Mouse (Mus musculus): ENCODE measurements around the gene Snrnp70. TPM values are rescaled to one million over a fixed set of nuclear protein-coding genes. Genes with fewer than 3 reads are reported as not detected.

Snrnp70 gene
- polyA plus RNA-seq, 1 experiment from 2014 or later = 56.5 TPM

- 2% methylated on average over 7 of the region's 7 CpGs for WGBS
- H3K9me3 ChIP-seq (ENCODE audit: control insufficient read depth, low read length) = no peaks in the 10 kb centered on the region
- H3K36me3 ChIP-seq (ENCODE audit: control insufficient read depth, insufficient read depth, low read length) = peaks cover 32% of the 10 kb centered on the region
- ATAC-seq (ENCODE audit: low read depth) = no peak
- peak overlapping the region; percentile 75 for H3K9ac ChIP-seq (ENCODE audit: low read depth, low read length)
- peak overlapping the region; percentile 67 for H3K4me3 ChIP-seq (ENCODE audit: low read depth, low read length)
- DNase-seq (ENCODE audit: low spot score) = no peak
- peak overlapping the region; percentile 90 for H3K27ac ChIP-seq (replicated peaks; ENCODE audit: low read depth, low read length)
- peak overlapping the region; percentile 80 for H3K4me2 ChIP-seq (ENCODE audit: low read depth, low read length)
- H3K27me3 ChIP-seq (replicated peaks; ENCODE audit: control insufficient read depth, insufficient read depth, low read length) = no peaks in the 10 kb centered on the region
- peaks cover 31% of the 10 kb centered on the region for H3K4me1 ChIP-seq (ENCODE audit: control insufficient read depth, insufficient read depth, low read length)
These were observed 38.3 kb upstream of the Snrnp70 start for GRCm38 (mm10) chr7:45433835-45434202.

- no peak overlapping the region for H3K4me3 ChIP-seq (ENCODE audit: low read depth, low read length)
- peaks cover 95% of the 10 kb centered on the region for H3K36me3 ChIP-seq (ENCODE audit: control insufficient read depth, insufficient read depth, low read length)
- no peaks in the 10 kb centered on the region for H3K4me1 ChIP-seq (ENCODE audit: control insufficient read depth, insufficient read depth, low read length)
- no peaks in the 10 kb centered on the region for H3K9me3 ChIP-seq (ENCODE audit: control insufficient read depth, low read length)
- WGBS = 95% methylated on average over 8 of the region's 8 CpGs
- H3K4me2 ChIP-seq (ENCODE audit: low read depth, low read length) = no peak overlapping the region
- no peaks in the 10 kb centered on the region for H3K27me3 ChIP-seq (replicated peaks; ENCODE audit: control insufficient read depth, insufficient read depth, low read length)
- ATAC-seq (ENCODE audit: low read depth) (no peak), DNase-seq (ENCODE audit: low spot score) (no peak)
- no peak overlapping the region for H3K27ac ChIP-seq (replicated peaks; ENCODE audit: low read depth, low read length)
- no peak overlapping the region for H3K9ac ChIP-seq (ENCODE audit: low read depth, low read length)
These were observed 31.0 kb upstream of the Snrnp70 start for GRCm38 (mm10) chr7:45426556-45426955.

DNA sequence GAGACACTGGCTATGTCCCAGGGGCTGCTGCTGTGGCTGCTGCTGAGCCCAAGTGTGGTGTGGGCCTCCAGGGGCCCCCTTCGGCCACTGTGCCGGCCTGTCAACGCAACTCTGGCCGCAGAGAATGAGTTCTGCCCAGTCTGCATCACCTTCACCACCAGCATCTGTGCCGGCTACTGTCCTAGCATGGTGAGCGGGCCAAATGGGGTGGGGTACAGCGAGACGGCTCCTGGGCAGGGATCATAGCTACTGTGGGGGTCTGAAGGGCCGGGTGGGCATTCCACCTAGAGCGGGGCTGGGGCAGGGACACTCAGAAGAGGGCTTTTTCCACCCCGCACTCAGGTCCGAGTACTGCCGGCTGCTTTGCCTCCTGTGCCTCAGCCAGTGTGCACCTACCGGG, 25.7 kb upstream of the Snrnp70 start:
- Histone ChIP-seq H3K27me3 (replicated peaks; ENCODE audit: control insufficient read depth, insufficient read depth, low read length) (peaks cover 28% of the 10 kb centered on the region), H3K9me3 (ENCODE audit: control insufficient read depth, low read length) (no peaks in the 10 kb centered on the region), H3K36me3 (ENCODE audit: control insufficient read depth, insufficient read depth, low read length) (peaks cover 54% of the 10 kb centered on the region), H3K9ac (ENCODE audit: low read depth, low read length) (no peak overlapping the region), H3K4me3 (ENCODE audit: low read depth, low read length) (no peak overlapping the region), H3K27ac (replicated peaks; ENCODE audit: low read depth, low read length) (no peak overlapping the region), H3K4me1 (ENCODE audit: control insufficient read depth, insufficient read depth, low read length) (peaks cover 9% of the 10 kb centered on the region; the same call in 1 of the 2 replicates), H3K4me2 (ENCODE audit: low read depth, low read length) (no peak overlapping the region)
- DNase-seq (ENCODE audit: low spot score) = no peak
- 91% methylated on average over 12 of the region's 14 CpGs for WGBS
- ATAC-seq (ENCODE audit: low read depth) = no peak

- DNase-seq (ENCODE audit: low spot score) = no peak
- H3K4me2 ChIP-seq (ENCODE audit: low read depth, low read length) = peak within 1 kb of the TSS; percentile 35; the same call in 1 of the 2 replicates
- peaks cover 34% of the 10 kb centered on the region for H3K27me3 ChIP-seq (replicated peaks; ENCODE audit: control insufficient read depth, insufficient read depth, low read length)
- H3K27ac ChIP-seq (replicated peaks; ENCODE audit: low read depth, low read length) = no peak within 1 kb of the TSS
- peaks cover 49% of the 10 kb centered on the region for H3K36me3 ChIP-seq (ENCODE audit: control insufficient read depth, insufficient read depth, low read length)
- peaks cover 9% of the 10 kb centered on the region; the same call in 1 of the 2 replicates for H3K4me1 ChIP-seq (ENCODE audit: control insufficient read depth, insufficient read depth, low read length)
- no peaks in the 10 kb centered on the region for H3K9me3 ChIP-seq (ENCODE audit: control insufficient read depth, low read length)
- peak within 1 kb of the TSS; percentile 3; the same call in 1 of the 2 replicates for H3K4me3 ChIP-seq (ENCODE audit: low read depth, low read length)
- H3K9ac ChIP-seq (ENCODE audit: low read depth, low read length) = no peak within 1 kb of the TSS
- no peak for ATAC-seq (ENCODE audit: low read depth)
- WGBS = 50% methylated on average over 6 of the region's 6 CpGs
These were observed 25.0 kb upstream of the Snrnp70 start, which contains the start of gene Lhb for GRCm38 (mm10) chr7:45420615-45420919. Gene Lhb (plus strand): TSS chr7:45420820.

DNA sequence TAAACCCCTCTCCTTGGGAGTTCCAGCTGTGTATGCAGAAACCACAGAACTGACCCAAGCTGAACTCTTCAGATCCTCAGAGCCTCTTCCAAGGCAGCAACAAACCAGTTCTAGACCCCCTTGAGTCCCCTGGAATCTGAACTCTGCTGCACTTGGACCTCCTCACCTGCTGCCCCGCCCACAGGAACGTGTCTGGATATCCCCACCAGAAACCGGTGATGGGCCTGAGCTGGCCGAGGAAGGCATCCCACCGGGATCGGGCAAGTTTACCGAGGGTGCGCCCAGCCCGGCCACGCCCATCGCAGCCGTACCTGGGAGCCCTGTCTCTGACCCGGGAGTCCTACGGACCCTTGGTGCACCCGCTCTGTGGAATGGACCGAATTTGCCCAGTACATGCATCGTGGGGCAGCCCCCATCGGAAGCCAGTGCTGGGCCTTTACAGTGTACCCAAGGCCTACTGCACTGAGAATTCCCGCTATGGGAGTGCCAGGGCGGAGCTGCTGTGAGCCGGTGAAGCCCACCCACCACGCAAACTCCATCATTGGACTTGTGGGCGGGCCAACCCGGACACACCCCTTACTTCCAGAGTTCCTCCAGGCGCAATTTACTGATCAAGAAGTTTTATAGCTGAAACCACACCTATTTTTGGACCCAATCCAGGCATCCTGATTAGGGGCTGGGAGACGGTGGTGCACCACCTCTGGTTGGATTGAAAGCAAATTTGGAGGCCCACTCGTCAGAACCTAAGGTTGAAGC, 24.5 kb upstream of the Snrnp70 start:
- Histone ChIP-seq H3K4me2 (ENCODE audit: low read depth, low read length) (peak overlapping the region; percentile 35; the same call in 1 of the 2 replicates), H3K4me3 (ENCODE audit: low read depth, low read length) (peak overlapping the region; percentile 3; the same call in 1 of the 2 replicates), H3K36me3 (ENCODE audit: control insufficient read depth, insufficient read depth, low read length) (peaks cover 44% of the 10 kb centered on the region), H3K27me3 (replicated peaks; ENCODE audit: control insufficient read depth, insufficient read depth, low read length) (peaks cover 39% of the 10 kb centered on the region), H3K9me3 (ENCODE audit: control insufficient read depth, low read length) (no peaks in the 10 kb centered on the region), H3K4me1 (ENCODE audit: control insufficient read depth, insufficient read depth, low read length) (peaks cover 9% of the 10 kb centered on the region; the same call in 1 of the 2 replicates), H3K9ac (ENCODE audit: low read depth, low read length) (no peak overlapping the region), H3K27ac (replicated peaks; ENCODE audit: low read depth, low read length) (no peak overlapping the region)
- ATAC-seq (ENCODE audit: low read depth) = no peak
- 14% methylated on average over 25 of the region's 27 CpGs for WGBS
- peak; percentile 56 for DNase-seq (ENCODE audit: low spot score)

- Histone ChIP-seq H3K27ac (replicated peaks; ENCODE audit: low read depth, low read length) (no peak overlapping the region), H3K9ac (ENCODE audit: low read depth, low read length) (peak overlapping the region; percentile 30; the same call in 1 of the 2 replicates), H3K27me3 (replicated peaks; ENCODE audit: control insufficient read depth, insufficient read depth, low read length) (peaks cover 59% of the 10 kb centered on the region), H3K36me3 (ENCODE audit: control insufficient read depth, insufficient read depth, low read length) (peaks cover 24% of the 10 kb centered on the region), H3K4me3 (ENCODE audit: low read depth, low read length) (no peak overlapping the region), H3K4me2 (ENCODE audit: low read depth, low read length) (peak overlapping the region; percentile 33), H3K9me3 (ENCODE audit: control insufficient read depth, low read length) (no peaks in the 10 kb centered on the region), H3K4me1 (ENCODE audit: control insufficient read depth, insufficient read depth, low read length) (peaks cover 13% of the 10 kb centered on the region; the same call in 1 of the 2 replicates)
- DNase-seq (ENCODE audit: low spot score) = peak; percentile 26
- 11% methylated on average over 13 of the region's 13 CpGs for WGBS
- ATAC-seq (ENCODE audit: low read depth) = no peak
These were observed 22.5 kb upstream of the Snrnp70 start for GRCm38 (mm10) chr7:45417962-45418492.

GRCm38 (mm10) chr7:45415636-45416035, 20.1 kb upstream of the Snrnp70 start:
- Histone ChIP-seq H3K4me3 (ENCODE audit: low read depth, low read length) (peak overlapping the region; percentile 7; the same call in 1 of the 2 replicates), H3K27me3 (replicated peaks; ENCODE audit: control insufficient read depth, insufficient read depth, low read length) (peaks cover 73% of the 10 kb centered on the region), H3K27ac (replicated peaks; ENCODE audit: low read depth, low read length) (no peak overlapping the region), H3K36me3 (ENCODE audit: control insufficient read depth, insufficient read depth, low read length) (no peaks in the 10 kb centered on the region), H3K9ac (ENCODE audit: low read depth, low read length) (no peak overlapping the region; the same call in 1 of the 2 replicates), H3K4me1 (ENCODE audit: control insufficient read depth, insufficient read depth, low read length) (peaks cover 13% of the 10 kb centered on the region; the same call in 1 of the 2 replicates), H3K4me2 (ENCODE audit: low read depth, low read length) (peak overlapping the region; percentile 37), H3K9me3 (ENCODE audit: control insufficient read depth, low read length) (no peaks in the 10 kb centered on the region)
- no peak for DNase-seq (ENCODE audit: low spot score)
- no peak for ATAC-seq (ENCODE audit: low read depth)
- 21% methylated on average over 32 of the region's 37 CpGs for WGBS

DNA sequence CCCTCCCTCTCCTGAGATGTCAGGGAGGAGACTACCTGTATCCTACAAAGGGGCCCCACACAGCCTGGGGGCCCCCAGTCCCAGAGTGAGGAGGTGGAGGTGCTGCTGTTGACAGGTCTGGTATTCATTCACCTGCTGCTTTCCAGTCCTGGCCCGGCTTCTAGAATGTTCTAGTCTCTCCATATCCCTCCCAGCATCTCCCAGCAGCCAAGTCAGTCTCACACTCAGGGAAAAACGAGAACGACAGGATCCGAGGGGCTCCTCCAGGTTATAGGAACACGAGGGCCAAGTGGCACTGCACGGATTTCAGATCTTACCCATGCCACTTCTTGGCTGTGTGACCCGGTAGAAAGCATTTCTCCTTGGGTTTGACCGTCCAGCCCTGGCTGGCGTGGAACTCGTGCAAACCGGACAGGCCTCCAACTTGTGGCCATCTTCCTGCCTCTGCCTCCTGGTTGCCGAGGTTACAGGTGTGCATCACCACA, 19.2 kb upstream of the Snrnp70 start:
- no peaks in the 10 kb centered on the region for H3K36me3 ChIP-seq (ENCODE audit: control insufficient read depth, insufficient read depth, low read length)
- 39% methylated on average over 12 of the region's 12 CpGs for WGBS
- ATAC-seq (ENCODE audit: low read depth) (no peak), DNase-seq (ENCODE audit: low spot score) (peak; percentile 37)
- H3K27ac ChIP-seq (replicated peaks; ENCODE audit: low read depth, low read length) = no peak overlapping the region
- peak overlapping the region; percentile 67 for H3K4me3 ChIP-seq (ENCODE audit: low read depth, low read length)
- H3K27me3 ChIP-seq (replicated peaks; ENCODE audit: control insufficient read depth, insufficient read depth, low read length) = peaks cover 82% of the 10 kb centered on the region
- no peak overlapping the region for H3K4me2 ChIP-seq (ENCODE audit: low read depth, low read length)
- H3K4me1 ChIP-seq (ENCODE audit: control insufficient read depth, insufficient read depth, low read length) = peaks cover 13% of the 10 kb centered on the region; the same call in 1 of the 2 replicates
- no peak overlapping the region for H3K9ac ChIP-seq (ENCODE audit: low read depth, low read length)
- no peaks in the 10 kb centered on the region for H3K9me3 ChIP-seq (ENCODE audit: control insufficient read depth, low read length)
